Mouse (Mus musculus) intestine, embryonic 15.5 days (tissue): ENCODE data around the gene B3gntl1. TPM values are rescaled to one million over a fixed set of nuclear protein-coding genes. Genes with fewer than 3 reads are reported as not detected.

Experiments
- ATAC-seq: fragments of 200-750 bp; cut with Nextera tagmentation; 2 replicates; pipeline ENCODE4 v1.8.0; 2017; ENCODE audit warnings: moderate TSS enrichment, moderate library complexity
- H3K27ac ChIP-seq: fragments of 300-500 bp; sonication (generic); 2 replicates; pipeline ENCODE4 v1.5.1; 2015; ENCODE audit warnings: mild to moderate bottlenecking, inconsistent platforms
- H3K27me3 ChIP-seq: fragments of 300-500 bp; sonication (generic); replicated peaks from 2 replicates; pipeline ENCODE4 v1.6.1; 2015; ENCODE audit warnings: inconsistent platforms
- H3K36me3 ChIP-seq: fragments of 300-500 bp; sonication (generic); 2 replicates; pipeline ENCODE4 v1.6.1; 2015; ENCODE audit warnings: inconsistent platforms
- H3K4me1 ChIP-seq: fragments of 300-500 bp; sonication (generic); replicated peaks from 2 replicates; pipeline ENCODE4 v1.6.1; 2015; ENCODE audit warnings: inconsistent platforms
- H3K4me2 ChIP-seq: fragments of 300-500 bp; sonication (generic); replicated peaks from 2 replicates; pipeline ENCODE4 v1.6.1; 2015; ENCODE audit warnings: mild to moderate bottlenecking, inconsistent platforms
- H3K4me3 ChIP-seq: fragments of 300-500 bp; sonication (generic); replicated peaks from 2 replicates; pipeline ENCODE4 v1.5.1; 2015; ENCODE audit warnings: inconsistent platforms
- H3K9ac ChIP-seq: fragments of 300-500 bp; sonication (generic); 2 replicates; pipeline ENCODE4 v1.6.1; 2015; ENCODE audit warnings: inconsistent platforms
- H3K9me3 ChIP-seq: fragments of 300-500 bp; sonication (generic); 2 replicates; pipeline ENCODE4 v1.6.1; 2016; ENCODE audit warnings: inconsistent platforms
- polyA plus RNA-seq: library from polyadenylated mRNA; unstranded; fragments of >200 nt; fragmentation: Nextera tagmentation; extraction: Ambion mirVana; gene quantifications from 2 replicates; pipeline ENCODE4 v1.2.1, GENCODE M21; 2015

Gene B3gntl1
- polyA plus RNA-seq, 1 experiment from 2014 or later: 7.3 TPM

GRCm38 (mm10) chr11:121581856-121582255 is 91.1 kb downstream of the B3gntl1 start:
- Histone ChIP-seq H3K27ac (no peak overlapping the region), H3K4me1 (no peaks in the 10 kb centered on the region), H3K36me3 (0 out of 2 replicates have a peak, but pooled peaks cover 4% of the 10 kb centered on the region), H3K4me2 (no peak overlapping the region), H3K4me3 (no peak overlapping the region), H3K27me3 (no peaks in the 10 kb centered on the region), H3K9ac (no peak overlapping the region), H3K9me3 (no peaks in the 10 kb centered on the region)
- ATAC-seq: no peak

Other genes starting within 250 kb of the B3gntl1 start
- gene Fn3k, start 238.2 kb downstream of the B3gntl1 start, polyA plus RNA-seq: 1.3 and 1.6 TPM in 2 replicates
- gene Tbcd, start 221.2 kb downstream of the B3gntl1 start, polyA plus RNA-seq: 34.7 and 38.7 TPM in 2 replicates
- gene Zfp750, start 153.8 kb downstream of the B3gntl1 start, polyA plus RNA-seq: 0.38 and 0.76 TPM in 2 replicates
- gene Metrnl, start 28.4 kb upstream of the B3gntl1 start, polyA plus RNA-seq: 34.2 and 40.5 TPM in 2 replicates
- not detected in 2 replicates for gene Ptchd3, start 157.1 kb upstream of the B3gntl1 start, polyA plus RNA-seq